Mouse (Mus musculus) embryonic facial prominence, embryonic 15.5 days (tissue): Measurements from ENCODE around the gene Fam234b. TPM values are rescaled to one million over a fixed set of nuclear protein-coding genes. Genes with fewer than 3 reads are reported as not detected.

Source experiments
- ATAC-seq: fragments of 200-750 bp; cut with Nextera tagmentation; 2 replicates; pipeline ENCODE4 v1.8.0; 2017; ENCODE audit warnings: low read depth, moderate TSS enrichment; ENCODE audit not compliant: insufficient number of reproducible peaks, low FRiP score, low TSS enrichment
- H3K27ac ChIP-seq: fragments of 300-500 bp; sonication (generic); replicated peaks from 2 replicates; pipeline ENCODE4 v1.5.1; 2015; ENCODE audit warnings: mild to moderate bottlenecking, inconsistent platforms
- H3K27me3 ChIP-seq: fragments of 300-500 bp; sonication (generic); 2 replicates; pipeline ENCODE4 v1.6.1; 2015; ENCODE audit warnings: inconsistent platforms
- H3K36me3 ChIP-seq: fragments of 300-500 bp; sonication (generic); 2 replicates; pipeline ENCODE4 v1.6.1; 2015; ENCODE audit warnings: mild to moderate bottlenecking, inconsistent platforms
- H3K4me1 ChIP-seq: fragments of 300-500 bp; sonication (generic); 2 replicates; pipeline ENCODE4 v1.6.1; 2015; ENCODE audit warnings: inconsistent platforms
- H3K4me2 ChIP-seq: fragments of 300-500 bp; sonication (generic); replicated peaks from 2 replicates; pipeline ENCODE4 v1.6.1; 2015; ENCODE audit warnings: mild to moderate bottlenecking, inconsistent platforms
- H3K4me3 ChIP-seq: fragments of 300-500 bp; sonication (generic); replicated peaks from 2 replicates; pipeline ENCODE4 v1.5.1; 2015; ENCODE audit warnings: mild to moderate bottlenecking, inconsistent platforms
- H3K9ac ChIP-seq: fragments of 300-500 bp; sonication (generic); 2 replicates; pipeline ENCODE4 v1.6.1; 2015; ENCODE audit warnings: inconsistent platforms
- H3K9me3 ChIP-seq: fragments of 300-500 bp; sonication (generic); replicated peaks from 2 replicates; pipeline ENCODE4 v1.6.1; 2016; ENCODE audit warnings: inconsistent platforms
- WGBS: fragments of 180-500 bp; shearing (Covaris S2); methylation state at CpG from one replicate; pipeline ENCODE4 v1.1.7; 2015; 5-methylcytosine and 5-hydroxymethylcytosine counted together
- polyA plus RNA-seq: library from polyadenylated mRNA; unstranded; fragments of >200 nt; fragmentation: Nextera tagmentation; extraction: Ambion mirVana; gene quantifications from 2 replicates; pipeline ENCODE4 v1.2.1, GENCODE M21; 2015

Fam234b gene
- polyA plus RNA-seq, 1 experiment from 2014 or later: 25.1 TPM

DNA sequence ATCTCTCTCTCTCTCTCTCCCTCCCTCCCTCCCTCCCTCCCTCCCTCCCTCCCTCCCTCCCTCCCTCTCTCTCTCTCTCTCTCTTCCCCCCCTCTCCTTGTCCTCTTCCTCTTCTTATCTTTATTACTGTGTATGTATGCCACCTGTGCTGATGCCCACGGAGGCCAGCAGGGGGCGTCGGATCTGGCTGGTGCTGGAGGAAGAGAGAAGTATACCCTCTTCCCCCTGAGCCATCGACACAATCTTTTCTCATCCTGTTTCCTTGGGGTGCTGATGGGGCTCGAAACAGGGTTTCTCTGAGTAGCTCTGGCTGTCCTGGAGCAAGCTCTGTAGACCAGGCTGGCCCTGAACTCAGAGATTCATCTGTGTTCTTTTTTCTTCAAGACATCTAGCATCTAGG, 14.9 kb upstream of the Fam234b start:
- no peak overlapping the region for H3K4me3 ChIP-seq
- WGBS: 50% methylated on average over 5 of the region's 5 CpGs
- H3K9me3 ChIP-seq: no peaks in the 10 kb centered on the region
- H3K4me2 ChIP-seq: no peak overlapping the region
- 0 out of 2 replicates have a peak, but pooled peaks cover 5% of the 10 kb centered on the region for H3K27me3 ChIP-seq
- H3K36me3 ChIP-seq: no peaks in the 10 kb centered on the region
- H3K27ac ChIP-seq: no peak overlapping the region
- no peak overlapping the region for H3K9ac ChIP-seq
- ATAC-seq: no peak
- no peaks in the 10 kb centered on the region for H3K4me1 ChIP-seq

DNA sequence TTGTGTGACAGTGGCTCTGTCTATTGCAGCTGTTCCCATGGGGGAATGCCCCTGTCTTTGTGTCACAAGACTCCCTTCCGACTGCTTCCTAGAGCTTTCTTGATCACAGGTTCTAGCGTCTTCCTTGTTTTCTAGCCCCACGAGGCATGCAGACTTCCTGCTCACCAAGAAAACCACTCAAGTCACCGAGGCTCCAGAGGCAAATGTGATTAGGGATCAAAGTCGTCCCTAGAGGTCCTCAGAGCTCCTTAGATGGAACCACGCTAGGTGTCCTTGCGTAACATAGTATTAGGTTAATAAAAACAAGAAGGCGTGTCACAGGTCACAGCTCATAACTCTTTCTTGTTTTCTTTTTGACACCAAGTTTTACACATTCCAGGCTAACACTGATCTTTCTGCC, 13.8 kb upstream of the Fam234b start:
- H3K9ac ChIP-seq: no peak overlapping the region
- no peaks in the 10 kb centered on the region for H3K4me1 ChIP-seq
- no peak overlapping the region for H3K4me2 ChIP-seq
- H3K27ac ChIP-seq: no peak overlapping the region
- no peaks in the 10 kb centered on the region for H3K9me3 ChIP-seq
- no peak for ATAC-seq
- 0 out of 2 replicates have a peak, but pooled peaks cover 5% of the 10 kb centered on the region for H3K27me3 ChIP-seq
- 34% methylated on average over 8 of the region's 8 CpGs for WGBS
- no peaks in the 10 kb centered on the region for H3K36me3 ChIP-seq
- H3K4me3 ChIP-seq: no peak overlapping the region

DNA sequence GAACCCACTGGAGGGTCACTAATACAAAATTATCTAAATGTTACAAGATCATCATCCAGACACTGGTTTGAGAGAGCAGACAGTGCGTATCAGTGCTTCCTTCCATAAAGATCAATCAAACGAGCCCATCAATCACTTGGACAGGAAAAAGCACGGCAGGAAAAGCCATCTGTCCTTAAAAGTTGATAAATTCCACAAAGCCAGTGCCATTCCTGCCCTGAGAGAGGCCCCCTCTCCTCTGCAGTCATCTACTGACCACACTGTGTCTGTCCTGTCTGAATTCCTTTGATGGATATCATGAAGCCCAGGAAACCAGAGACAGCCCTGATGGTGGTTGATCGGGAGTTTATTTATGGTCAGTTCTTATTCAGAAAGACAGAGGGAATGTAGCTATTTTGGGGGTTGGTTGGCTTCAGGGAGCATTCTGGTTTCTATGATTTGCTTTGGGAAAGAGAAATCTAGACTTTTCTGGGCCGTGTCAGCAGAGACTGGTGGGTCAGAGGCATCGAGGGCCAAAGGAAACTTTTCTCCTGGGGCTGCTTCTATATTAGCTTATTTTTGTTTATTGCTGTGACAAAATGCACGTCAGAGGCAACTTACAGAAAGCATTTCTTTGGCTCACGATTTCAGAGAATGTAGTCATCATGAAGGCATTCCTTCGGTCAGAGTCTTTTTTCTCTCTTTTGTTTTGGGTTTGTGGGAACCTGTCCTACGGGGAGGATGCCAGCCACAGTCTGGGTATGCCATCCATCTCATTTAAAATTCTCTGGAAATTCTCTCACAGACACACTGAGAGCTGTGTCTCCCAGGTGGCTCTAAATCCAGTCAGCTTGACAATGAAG, 10.5 kb upstream of the Fam234b start:
- H3K36me3 ChIP-seq: no peaks in the 10 kb centered on the region
- H3K4me1 ChIP-seq: no peaks in the 10 kb centered on the region
- H3K27me3 ChIP-seq: no peaks in the 10 kb centered on the region
- no peak overlapping the region for H3K9ac ChIP-seq
- no peak overlapping the region for H3K4me2 ChIP-seq
- H3K9me3 ChIP-seq: no peaks in the 10 kb centered on the region
- no peak for ATAC-seq
- no peak overlapping the region for H3K27ac ChIP-seq
- no peak overlapping the region for H3K4me3 ChIP-seq
- WGBS: 56% methylated on average over 10 of the region's 10 CpGs

DNA sequence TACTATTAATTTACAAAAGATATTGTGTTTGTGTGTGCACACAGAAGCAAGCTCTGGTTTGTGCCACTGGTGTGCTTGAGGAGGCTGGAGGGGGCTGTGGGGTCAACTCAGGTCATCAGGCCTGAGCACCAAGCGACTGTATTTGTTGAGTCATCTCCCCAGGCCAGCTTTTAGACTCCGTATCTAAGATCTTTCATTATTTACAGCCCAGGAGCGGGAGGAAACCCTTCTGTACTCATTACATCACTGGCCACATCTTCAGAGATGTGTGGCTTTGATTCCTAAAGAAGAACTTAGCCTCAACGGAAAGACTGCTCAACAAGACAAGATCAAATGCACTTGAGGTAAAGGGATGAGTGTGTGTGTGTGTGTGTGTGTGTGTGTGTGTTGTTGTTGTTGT, 9.1 kb upstream of the Fam234b start:
- no peaks in the 10 kb centered on the region for H3K4me1 ChIP-seq
- H3K4me2 ChIP-seq: no peak overlapping the region
- no peak for ATAC-seq
- no peaks in the 10 kb centered on the region for H3K9me3 ChIP-seq
- H3K4me3 ChIP-seq: no peak overlapping the region
- H3K36me3 ChIP-seq: no peaks in the 10 kb centered on the region
- WGBS: 60% methylated on average over 4 of the region's 4 CpGs
- no peaks in the 10 kb centered on the region for H3K27me3 ChIP-seq
- H3K27ac ChIP-seq: no peak overlapping the region
- H3K9ac ChIP-seq: no peak overlapping the region

DNA sequence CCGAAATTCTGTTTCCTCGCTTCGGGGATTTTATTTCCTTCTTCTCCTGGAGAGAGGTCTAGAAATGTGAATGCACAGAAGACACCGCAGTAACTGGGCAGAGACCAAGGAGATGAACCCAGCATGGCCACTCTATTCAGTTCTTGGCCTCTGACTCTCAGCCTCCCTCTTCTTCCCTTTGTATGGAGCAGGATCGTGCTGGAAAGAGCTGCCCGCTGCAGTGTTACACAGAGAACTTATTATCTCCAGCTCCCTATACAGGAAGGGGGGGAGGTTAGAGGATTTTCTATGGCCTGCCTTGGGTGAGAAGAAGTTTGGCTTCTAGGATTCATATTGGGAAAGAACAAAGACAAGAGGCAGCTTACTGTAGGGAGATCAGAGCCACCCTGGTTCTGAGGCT, 7.7 kb upstream of the Fam234b start:
- Histone ChIP-seq H3K27ac (no peak overlapping the region), H3K27me3 (no peaks in the 10 kb centered on the region), H3K9me3 (no peaks in the 10 kb centered on the region), H3K9ac (no peak overlapping the region), H3K4me2 (no peak overlapping the region), H3K4me1 (no peaks in the 10 kb centered on the region), H3K36me3 (no peaks in the 10 kb centered on the region), H3K4me3 (no peak overlapping the region)
- no peak for ATAC-seq
- 70% methylated on average over 6 of the region's 6 CpGs for WGBS

DNA sequence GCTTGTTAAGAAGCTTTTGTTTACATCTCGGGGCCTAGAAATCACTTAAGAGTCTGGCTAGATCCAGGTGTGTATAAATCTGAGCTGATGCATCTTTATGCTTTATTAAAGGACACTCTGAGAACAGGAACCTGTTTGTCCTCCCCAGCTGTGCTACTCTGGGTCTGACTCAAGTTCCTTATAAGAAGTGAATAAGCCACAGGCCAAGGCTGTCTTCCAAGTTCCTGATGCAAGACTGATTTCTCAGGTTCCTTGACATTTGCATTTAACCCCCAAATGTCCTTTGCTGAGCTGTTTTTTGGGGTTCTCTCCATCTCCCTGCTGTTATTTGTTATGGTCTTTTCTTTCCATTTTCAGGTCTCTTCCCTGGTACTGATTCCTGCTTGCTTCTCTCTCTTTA, 5.9 kb upstream of the Fam234b start:
- no peak for ATAC-seq

DNA sequence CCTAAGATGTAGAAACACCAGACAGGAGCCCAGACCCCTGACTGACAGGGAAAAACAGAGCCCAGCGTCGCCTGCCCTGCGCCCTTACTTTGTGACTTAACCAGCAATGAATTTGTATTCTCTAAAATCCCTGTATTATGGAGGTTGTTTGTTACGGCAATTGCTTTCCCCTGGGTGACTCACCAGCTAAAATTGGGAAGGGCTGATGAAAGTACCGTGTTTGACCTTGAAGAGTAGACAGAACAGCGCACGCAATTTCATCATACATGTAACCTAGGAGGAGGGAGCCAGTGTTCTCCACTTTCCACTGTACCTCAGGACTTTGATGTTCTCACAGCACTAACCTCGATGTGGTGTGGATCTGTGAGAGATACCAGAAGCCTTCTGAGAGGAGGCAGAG, 4.8 kb upstream of the Fam234b start:
- H3K36me3 ChIP-seq: no peaks in the 10 kb centered on the region
- no peaks in the 10 kb centered on the region for H3K9me3 ChIP-seq
- WGBS: 59% methylated on average over 8 of the region's 8 CpGs
- no peak for ATAC-seq
- H3K4me3 ChIP-seq: no peak overlapping the region
- H3K27me3 ChIP-seq: no peaks in the 10 kb centered on the region
- no peak overlapping the region for H3K27ac ChIP-seq
- H3K4me2 ChIP-seq: no peak overlapping the region
- H3K9ac ChIP-seq: no peak overlapping the region
- peaks cover 5% of the 10 kb centered on the region; the same call in 1 of the 2 replicates for H3K4me1 ChIP-seq

More for the DNA sequence above, 5.9 kb upstream of the Fam234b start:
- Histone ChIP-seq H3K36me3 (no peaks in the 10 kb centered on the region), H3K4me2 (no peak overlapping the region), H3K4me1 (no peaks in the 10 kb centered on the region), H3K9me3 (no peaks in the 10 kb centered on the region), H3K4me3 (no peak overlapping the region), H3K9ac (no peak overlapping the region), H3K27me3 (no peaks in the 10 kb centered on the region), H3K27ac (no peak overlapping the region)
- 66% methylated on average over 1 of the region's 1 CpGs for WGBS

DNA sequence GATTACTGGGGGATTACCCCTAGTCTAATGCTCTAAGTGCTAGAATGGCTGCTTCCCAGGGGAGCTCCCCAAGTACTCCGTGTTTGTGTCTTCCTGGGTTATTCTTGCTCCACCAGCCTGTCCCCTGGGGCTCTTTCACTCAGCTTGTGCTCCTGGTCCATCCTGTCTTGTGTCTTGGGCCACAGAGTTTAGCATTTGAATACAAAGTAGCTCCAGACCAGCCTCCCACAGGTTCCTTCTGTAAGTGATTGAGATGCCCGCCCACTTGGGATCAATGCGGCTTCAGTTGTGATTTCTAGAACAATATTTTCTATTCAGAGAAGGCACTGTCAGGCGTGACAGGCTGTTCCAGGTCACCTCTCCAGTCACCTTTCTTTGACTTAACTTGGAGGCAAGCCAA, 4.0 kb upstream of the Fam234b start:
- Histone ChIP-seq H3K27me3 (no peaks in the 10 kb centered on the region), H3K4me2 (no peak overlapping the region), H3K9ac (no peak overlapping the region), H3K36me3 (no peaks in the 10 kb centered on the region), H3K4me1 (peaks cover 5% of the 10 kb centered on the region; the same call in 1 of the 2 replicates), H3K27ac (no peak overlapping the region), H3K9me3 (no peaks in the 10 kb centered on the region), H3K4me3 (no peak overlapping the region)
- ATAC-seq: no peak
- WGBS: 37% methylated on average over 4 of the region's 4 CpGs

DNA sequence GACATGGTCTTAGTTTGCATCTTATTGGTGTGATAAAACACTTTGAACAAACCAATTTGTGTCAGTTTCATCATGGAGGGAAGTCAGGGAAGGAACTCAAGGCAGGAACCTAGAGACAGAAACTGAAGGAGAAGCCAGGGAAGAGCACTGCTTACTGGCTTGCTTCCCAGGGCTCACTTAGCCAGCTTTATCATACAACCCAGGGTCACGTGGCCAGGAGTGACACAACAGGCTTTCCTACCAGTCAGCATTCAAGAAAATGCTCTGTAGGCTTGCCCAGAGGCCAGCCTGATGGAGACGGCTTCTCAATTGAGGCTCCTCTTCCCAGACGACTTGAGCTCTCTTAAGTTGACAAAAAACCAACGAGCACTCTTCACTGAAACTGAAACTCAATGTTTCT, 2.9 kb upstream of the Fam234b start:
- peaks cover 11% of the 10 kb centered on the region; the same call in 1 of the 2 replicates for H3K4me1 ChIP-seq
- no peaks in the 10 kb centered on the region for H3K9me3 ChIP-seq
- H3K9ac ChIP-seq: no peak overlapping the region
- no peaks in the 10 kb centered on the region for H3K27me3 ChIP-seq
- no peaks in the 10 kb centered on the region for H3K36me3 ChIP-seq
- no peak overlapping the region for H3K4me3 ChIP-seq
- 78% methylated on average over 4 of the region's 4 CpGs for WGBS
- no peak overlapping the region for H3K27ac ChIP-seq
- ATAC-seq: no peak
- no peak overlapping the region for H3K4me2 ChIP-seq

DNA sequence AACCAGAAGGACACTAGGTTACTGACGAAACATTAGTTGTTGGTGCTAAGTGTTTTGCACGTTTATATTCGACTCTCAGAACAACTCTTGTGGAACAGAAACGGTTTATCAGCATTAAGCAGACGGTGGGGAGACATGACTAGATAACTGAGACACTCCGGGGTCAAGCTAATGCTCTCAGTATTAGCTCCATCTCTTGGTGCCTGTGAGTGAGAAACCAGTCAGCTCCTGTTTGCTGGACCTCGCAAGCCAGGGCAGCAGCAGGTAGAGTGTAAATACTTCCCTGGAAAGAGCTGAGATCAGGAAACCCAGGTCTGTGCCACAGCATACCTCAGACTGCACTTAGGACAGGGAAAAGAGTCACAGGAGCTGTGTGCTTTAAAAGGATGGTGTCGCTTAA, 1.1 kb upstream of the Fam234b start:
- Histone ChIP-seq H3K4me3 (no peak overlapping the region), H3K4me2 (no peak overlapping the region), H3K9ac (no peak overlapping the region), H3K27ac (no peak overlapping the region), H3K36me3 (no peaks in the 10 kb centered on the region), H3K9me3 (no peaks in the 10 kb centered on the region), H3K27me3 (no peaks in the 10 kb centered on the region), H3K4me1 (peaks cover 12% of the 10 kb centered on the region; the same call in 1 of the 2 replicates)
- no peak for ATAC-seq
- 80% methylated on average over 8 of the region's 8 CpGs for WGBS

DNA sequence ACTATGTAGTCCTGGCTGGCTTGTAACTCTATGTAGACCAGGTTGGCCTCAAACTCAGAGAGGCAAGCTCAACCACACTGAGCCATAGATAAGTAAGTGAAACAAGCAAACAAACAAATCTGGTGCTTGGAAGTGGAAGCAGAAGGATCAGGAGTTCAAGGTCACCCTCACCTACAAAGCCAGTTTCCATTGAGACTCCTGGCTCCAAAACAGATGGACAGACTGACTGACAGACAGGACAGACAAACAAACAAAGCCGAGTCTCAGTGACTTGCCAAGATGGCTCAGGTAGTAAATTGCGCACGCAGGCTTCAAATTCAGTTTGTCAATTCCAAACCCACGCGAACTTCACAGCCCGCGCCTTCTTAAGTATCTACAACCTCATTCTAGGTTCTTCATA, 331 bp upstream of the Fam234b start:
- Histone ChIP-seq H3K4me2 (peak overlapping the region; percentile 92), H3K27me3 (no peaks in the 10 kb centered on the region), H3K27ac (no peak overlapping the region), H3K9me3 (no peaks in the 10 kb centered on the region), H3K36me3 (no peaks in the 10 kb centered on the region), H3K4me1 (peaks cover 12% of the 10 kb centered on the region; the same call in 1 of the 2 replicates), H3K9ac (peak overlapping the region; percentile 72; the same call in 1 of the 2 replicates), H3K4me3 (peak overlapping the region; percentile 70)
- no peak for ATAC-seq
- 15% methylated on average over 7 of the region's 7 CpGs for WGBS

DNA sequence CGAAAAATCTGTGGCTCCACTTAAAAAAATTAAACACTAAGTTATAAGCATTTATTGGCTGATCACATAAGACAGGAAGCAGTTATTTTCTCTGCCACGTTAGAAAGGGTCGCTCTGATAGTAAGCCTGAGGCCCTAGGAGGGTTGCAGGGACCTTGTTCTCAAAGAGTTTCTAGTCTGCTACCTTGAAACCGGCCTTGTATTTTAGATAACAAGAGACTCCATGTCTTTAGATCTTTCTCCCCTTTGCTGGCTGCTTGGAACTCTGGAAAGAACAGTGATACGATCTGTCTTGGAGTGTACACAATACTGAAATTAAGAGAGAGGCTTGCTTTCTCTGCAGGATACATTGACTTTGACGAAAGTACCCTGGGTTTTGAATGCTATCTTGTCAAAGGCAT, 949 bp downstream of the Fam234b start:
- no peaks in the 10 kb centered on the region for H3K9me3 ChIP-seq
- H3K4me3 ChIP-seq: peak overlapping the region; percentile 70
- H3K9ac ChIP-seq: no peak overlapping the region
- H3K27me3 ChIP-seq: no peaks in the 10 kb centered on the region
- 47% methylated on average over 6 of the region's 6 CpGs for WGBS
- H3K27ac ChIP-seq: no peak overlapping the region
- no peak for ATAC-seq
- H3K4me1 ChIP-seq: peaks cover 12% of the 10 kb centered on the region; the same call in 1 of the 2 replicates
- H3K4me2 ChIP-seq: peak overlapping the region; percentile 92
- no peaks in the 10 kb centered on the region for H3K36me3 ChIP-seq
